Mouse (Mus musculus) heart, postnatal 4 days (tissue): ENCODE results near the gene Rel. TPM values are rescaled to one million over a fixed set of nuclear protein-coding genes. Genes with fewer than 3 reads are reported as not detected.
"Not testable (repeated sequence)": the region's sequence is repeated elsewhere in the genome, so short reads cannot be mapped to it uniquely, and the experiment has no call there.

ENCODE experiments used
- DNase-seq: peaks from one replicate; pipeline ENCODE4 v3.0.0; 2021
- total RNA-seq, 2 experiments: library from RNA; stranded (reverse); gene quantifications; 2 replicates each; pipeline ENCODE4 v1.2.3; 2021

The Rel gene
- total RNA-seq, result 10 to 100 TPM in 1 of 2 experiments, 1 to 10 TPM in 1; 9.9 to 10.6 TPM

GRCm38 (mm10) chr11:23770760-23771506 is at the start of gene Rel:
Gene Rel, minus strand, starts transcription at chr11:23770970.
- DNase-seq, result peak; percentile 94

GRCm38 (mm10) chr11:23818745-23819144 is 48.0 kb upstream of the Rel start:
- no peak for DNase-seq

- no peak for DNase-seq
These were observed 40.0 kb upstream of the Rel start for GRCm38 (mm10) chr11:23810741-23811140.

GRCm38 (mm10) chr11:23805716-23806115 is 34.9 kb upstream of the Rel start:
- no peak for DNase-seq

- no peak for DNase-seq
These were observed 32.4 kb upstream of the Rel start for GRCm38 (mm10) chr11:23803136-23803535.

GRCm38 (mm10) chr11:23802256-23802655 is 31.5 kb upstream of the Rel start:
- DNase-seq, result no peak

GRCm38 (mm10) chr11:23801851-23802250 is 31.1 kb upstream of the Rel start:
- DNase-seq, result no peak

GRCm38 (mm10) chr11:23783677-23784076 is 12.9 kb upstream of the Rel start:
- DNase-seq, result not testable (repeated sequence)

- DNase-seq, result no peak
These were observed 12.3 kb upstream of the Rel start for GRCm38 (mm10) chr11:23783085-23783484.

GRCm38 (mm10) chr11:23782038-23782437 is 11.3 kb upstream of the Rel start:
- no peak for DNase-seq

- no peak for DNase-seq
These were observed 8.0 kb upstream of the Rel start for GRCm38 (mm10) chr11:23778787-23779201.

- no peak for DNase-seq
These were observed 1.7 kb upstream of the Rel start for GRCm38 (mm10) chr11:23772471-23772870.

- DNase-seq, result no peak
These were observed 832 bp upstream of the Rel start for GRCm38 (mm10) chr11:23771507-23772097.

GRCm38 (mm10) chr11:23770510-23770759 is 335 bp downstream of the Rel start:
- no peak for DNase-seq

GRCm38 (mm10) chr11:23769686-23770509 is 872 bp downstream of the Rel start:
- DNase-seq, result peak; percentile 26

GRCm38 (mm10) chr11:23769033-23769432 is 1.7 kb downstream of the Rel start:
- DNase-seq, result no peak

GRCm38 (mm10) chr11:23767928-23768327 is 2.8 kb downstream of the Rel start:
- no peak for DNase-seq

GRCm38 (mm10) chr11:23767369-23767768 is 3.4 kb downstream of the Rel start:
- not testable (repeated sequence) for DNase-seq

GRCm38 (mm10) chr11:23762635-23763034 is 8.1 kb downstream of the Rel start:
- no peak for DNase-seq

GRCm38 (mm10) chr11:23758218-23758617 is 12.6 kb downstream of the Rel start:
- no peak for DNase-seq

- no peak for DNase-seq
These were observed 16.4 kb downstream of the Rel start for GRCm38 (mm10) chr11:23754329-23754728.

GRCm38 (mm10) chr11:23753136-23753710 is 17.5 kb downstream of the Rel start:
- DNase-seq, result no peak

- DNase-seq, result no peak
These were observed 24.7 kb downstream of the Rel start for GRCm38 (mm10) chr11:23746102-23746501.
